Mouse (Mus musculus) embryonic fibroblast, embryonic 13.5 days (primary cell): ENCODE measurements around the gene Dppa5a.
"Not testable (repeated sequence)": the region's sequence is repeated elsewhere in the genome, so short reads cannot be mapped to it uniquely, and the experiment has no call there.

Experiments used
- CTCF ChIP-seq: IDR thresholded peaks from 2 replicates; pipeline ENCODE4 v1.5.1; 2011; ENCODE audit warnings: mild to moderate bottlenecking, control low read depth, low read length, moderate library complexity, borderline replicate concordance; ENCODE audit not compliant: insufficient read depth
- POLR2A ChIP-seq: IDR thresholded peaks from 2 replicates; pipeline ENCODE4 v1.6.1; 2011; ENCODE audit warnings: low read depth, mild to moderate bottlenecking, control low read depth, low read length, moderate library complexity

DNA sequence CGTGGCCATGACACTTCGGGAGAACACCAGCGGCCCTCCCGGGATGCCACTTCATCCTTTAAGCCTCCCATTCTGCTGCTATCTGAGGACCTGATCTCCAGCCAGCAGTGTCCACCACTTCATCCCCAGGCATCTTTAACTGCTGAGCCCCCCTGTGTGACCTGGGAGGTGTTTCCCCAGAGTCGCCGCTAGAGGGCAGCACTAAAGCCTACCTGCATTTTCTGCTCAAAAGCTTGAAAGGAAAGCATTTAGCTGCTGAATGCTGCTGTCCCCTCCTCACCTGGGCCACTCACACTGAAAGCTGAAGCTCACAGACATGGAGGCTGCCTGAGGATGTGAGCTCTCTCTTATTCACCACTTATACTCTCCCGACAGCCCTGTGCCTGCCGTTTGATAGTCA lies 27.7 kb downstream of the Dppa5a start:
- TF ChIP-seq POLR2A: not testable (repeated sequence)
- TF ChIP-seq CTCF: peak; percentile 45; the same call in 1 of the 2 replicates
